Mouse (Mus musculus) testis, adult 2 months (tissue): ENCODE data around the gene Gm12216.

Source experiments
- CTCF ChIP-seq: fragments of 200-500 bp; IDR thresholded peaks from 2 replicates; pipeline ENCODE4 v1.5.1; 2012; ENCODE audit warnings: low read depth, mild to moderate bottlenecking, inconsistent platforms, low read length, moderate library complexity; ENCODE audit not compliant: control insufficient read depth, insufficient read depth, insufficient replicate concordance
- POLR2A ChIP-seq: fragments of 200-500 bp; IDR thresholded peaks from 2 replicates; pipeline ENCODE4 v1.6.1; 2012; ENCODE audit warnings: low read depth, mild to moderate bottlenecking, inconsistent platforms, low read length, moderate library complexity; ENCODE audit not compliant: control insufficient read depth

DNA sequence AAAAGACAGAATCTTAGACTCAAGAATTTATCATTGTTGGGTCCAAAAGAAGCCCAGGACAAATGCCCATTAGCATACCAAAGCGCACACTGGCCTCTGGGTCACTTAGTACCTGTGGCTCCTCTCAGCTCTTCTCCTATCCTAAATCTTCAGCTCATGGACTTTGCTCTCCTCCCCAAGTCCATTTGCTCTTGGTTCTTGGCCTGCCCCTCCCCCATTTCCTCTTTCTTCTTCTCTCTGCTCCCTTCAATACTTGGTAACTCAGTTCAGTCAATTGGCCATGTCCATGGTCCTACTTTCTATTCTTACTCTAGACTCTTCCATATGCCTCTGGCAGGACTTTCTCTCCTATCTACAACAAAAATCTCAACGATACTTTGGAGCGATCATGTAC is 37.1 kb downstream of the Gm12216 start:
- TF ChIP-seq CTCF (no peak), POLR2A (no peak)
